Mouse (Mus musculus) limb, embryonic 11.5 days (tissue): ENCODE results near the gene Dpf3. TPM values are rescaled to one million over a fixed set of nuclear protein-coding genes. Genes with fewer than 3 reads are reported as not detected.

Experiments used
- ATAC-seq: fragments of 200-750 bp; cut with Nextera tagmentation; 2 replicates; pipeline ENCODE4 v1.8.0; 2017; ENCODE audit warnings: low read depth; ENCODE audit not compliant: insufficient number of reproducible peaks, low FRiP score, low TSS enrichment
- DNase-seq: peaks from one replicate; pipeline ENCODE4 v3.0.0-alpha.2; 2015; ENCODE audit warnings: low spot score
- H3K27ac ChIP-seq: fragments of 300-500 bp; sonication (generic); replicated peaks from 2 replicates; pipeline ENCODE4 v1.5.1; 2014; ENCODE audit warnings: low read depth, mild to moderate bottlenecking, low read length
- H3K27me3 ChIP-seq: fragments of 300-500 bp; sonication (generic); 2 replicates; pipeline ENCODE4 v1.6.1; 2014; ENCODE audit warnings: mild to moderate bottlenecking, low read length, mixed read lengths; ENCODE audit not compliant: control insufficient read depth, insufficient read depth
- H3K36me3 ChIP-seq: fragments of 300-500 bp; sonication (generic); 2 replicates; pipeline ENCODE4 v1.6.1; 2014; ENCODE audit warnings: mild to moderate bottlenecking, low read length, moderate library complexity, mixed read lengths; ENCODE audit not compliant: control insufficient read depth, insufficient read depth
- H3K4me1 ChIP-seq: fragments of 300-500 bp; sonication (generic); 2 replicates; pipeline ENCODE4 v1.6.1; 2014; ENCODE audit warnings: low read length, mixed read lengths; ENCODE audit not compliant: control insufficient read depth, insufficient read depth
- H3K4me2 ChIP-seq: fragments of 300-500 bp; sonication (generic); 2 replicates; pipeline ENCODE4 v1.6.1; 2014; ENCODE audit warnings: low read depth, mild to moderate bottlenecking, moderate library complexity; ENCODE audit not compliant: severe bottlenecking
- H3K4me3 ChIP-seq: fragments of 300-500 bp; sonication (generic); 2 replicates; pipeline ENCODE4 v1.5.1; 2014; ENCODE audit warnings: low read depth, low read length
- H3K9ac ChIP-seq: fragments of 300-500 bp; sonication (generic); 2 replicates; pipeline ENCODE4 v1.6.1; 2014; ENCODE audit warnings: mild to moderate bottlenecking, low read length
- H3K9me3 ChIP-seq: fragments of 300-500 bp; sonication (generic); 2 replicates; pipeline ENCODE4 v1.6.1; 2016; ENCODE audit warnings: low read length; ENCODE audit not compliant: control insufficient read depth
- WGBS: fragments of 180-500 bp; shearing (Covaris S2); extraction: QIAGEN DNeasy Blood & Tissue Kit; methylation state at CpG from one replicate; pipeline ENCODE4 v1.1.7; 2014; 5-methylcytosine and 5-hydroxymethylcytosine counted together
- polyA plus RNA-seq: library from polyadenylated mRNA; unstranded; fragments of >200 nt; fragmentation: Nextera tagmentation; extraction: Ambion mirVana; gene quantifications from 2 replicates; pipeline ENCODE4 v1.2.1, GENCODE M21; 2014

Dpf3 gene
- polyA plus RNA-seq, 1 experiment from 2014 or later, result 3.6 TPM

DNA sequence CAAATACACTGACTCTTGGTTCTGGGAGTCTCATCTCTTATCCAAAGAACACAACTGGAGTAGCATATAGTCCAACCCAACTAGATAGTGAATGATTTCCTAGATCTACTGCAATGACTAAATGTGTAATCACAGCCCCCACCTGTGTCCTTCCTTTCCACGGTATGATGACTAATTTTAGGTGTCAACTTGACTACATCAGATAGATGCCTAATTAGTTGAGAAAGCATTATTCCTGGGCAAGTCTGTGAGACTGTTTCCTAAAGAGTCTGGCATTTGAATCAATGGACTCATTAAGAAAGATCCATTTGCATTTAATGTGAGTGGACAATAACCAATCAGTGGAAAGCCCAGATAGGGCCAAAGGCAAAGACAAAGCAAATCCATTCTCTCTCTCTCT, 307.7 kb downstream of the Dpf3 start:
- Histone ChIP-seq H3K4me2 (no peak overlapping the region), H3K27ac (no peak overlapping the region), H3K36me3 (no peaks in the 10 kb centered on the region), H3K27me3 (no peaks in the 10 kb centered on the region), H3K4me1 (no peaks in the 10 kb centered on the region), H3K9me3 (no peaks in the 10 kb centered on the region), H3K9ac (no peak overlapping the region), H3K4me3 (no peak overlapping the region)
- ATAC-seq, result no peak
- 78% methylated on average over 1 of the region's 1 CpGs for WGBS
- no peak for DNase-seq

DNA sequence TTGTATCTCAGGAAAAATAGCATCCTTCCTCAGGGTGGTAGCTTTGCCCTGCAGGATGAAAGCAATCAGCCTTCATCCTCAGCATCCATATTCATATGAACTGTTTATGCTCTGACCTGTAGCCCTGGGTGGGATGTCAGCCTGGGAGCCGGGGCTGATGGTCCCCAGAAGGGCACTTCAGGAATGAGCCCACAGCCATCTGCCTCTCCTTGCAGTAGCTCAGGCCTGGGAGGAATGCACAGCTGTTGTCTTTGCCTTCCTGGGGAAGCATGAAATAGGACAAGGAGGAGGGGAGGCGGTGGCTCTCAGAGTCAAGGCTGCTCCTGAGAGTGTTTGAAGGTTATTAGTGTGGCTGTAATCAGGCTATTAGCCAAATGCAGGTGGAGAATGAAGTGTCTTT, 308.7 kb downstream of the Dpf3 start:
- Histone ChIP-seq H3K27ac (no peak overlapping the region), H3K27me3 (no peaks in the 10 kb centered on the region), H3K9me3 (no peaks in the 10 kb centered on the region), H3K36me3 (no peaks in the 10 kb centered on the region), H3K4me3 (no peak overlapping the region), H3K9ac (no peak overlapping the region), H3K4me2 (no peak overlapping the region), H3K4me1 (no peaks in the 10 kb centered on the region)
- WGBS, result 57% methylated on average over 2 of the region's 2 CpGs
- DNase-seq (no peak), ATAC-seq (no peak)

DNA sequence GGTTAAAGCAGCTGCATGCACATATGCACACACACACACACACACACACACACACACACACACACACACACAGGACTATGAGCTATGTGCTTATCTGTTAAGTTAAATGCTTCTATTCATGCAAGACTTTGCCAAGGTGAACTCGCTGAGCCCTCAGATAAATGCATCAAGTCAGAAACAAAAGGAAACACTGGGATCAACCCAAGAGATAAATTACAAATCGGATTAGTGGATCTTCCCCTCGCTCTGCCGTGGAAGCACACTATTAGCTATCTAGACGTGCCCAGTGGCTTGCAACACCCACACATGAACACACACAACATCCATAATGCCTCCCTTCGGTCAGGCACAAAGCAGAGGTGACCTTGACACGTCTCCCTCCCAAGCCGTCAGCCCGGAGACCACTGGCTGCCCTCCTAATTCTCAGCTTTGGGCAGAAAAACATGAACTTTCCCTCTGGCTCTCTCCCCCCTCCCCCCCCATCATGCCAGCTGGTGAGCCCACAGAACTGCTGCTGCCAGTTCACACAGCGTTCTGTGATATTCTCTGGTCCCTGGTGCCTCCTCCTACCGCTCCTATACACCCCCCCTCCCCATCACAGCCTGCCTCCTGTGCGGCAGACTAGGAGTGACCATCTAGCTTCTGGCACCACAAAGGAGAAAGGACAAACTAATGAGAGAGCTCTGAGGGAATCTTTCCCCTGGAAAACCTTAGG, 317.9 kb downstream of the Dpf3 start:
- no peak overlapping the region for H3K4me2 ChIP-seq
- DNase-seq (no peak), ATAC-seq (no peak)
- no peaks in the 10 kb centered on the region for H3K27me3 ChIP-seq
- H3K4me3 ChIP-seq, result no peak overlapping the region
- no peak overlapping the region for H3K27ac ChIP-seq
- 74% methylated on average over 12 of the region's 12 CpGs for WGBS
- no peaks in the 10 kb centered on the region for H3K36me3 ChIP-seq
- H3K9me3 ChIP-seq, result no peaks in the 10 kb centered on the region
- H3K4me1 ChIP-seq, result no peaks in the 10 kb centered on the region
- H3K9ac ChIP-seq, result no peak overlapping the region

DNA sequence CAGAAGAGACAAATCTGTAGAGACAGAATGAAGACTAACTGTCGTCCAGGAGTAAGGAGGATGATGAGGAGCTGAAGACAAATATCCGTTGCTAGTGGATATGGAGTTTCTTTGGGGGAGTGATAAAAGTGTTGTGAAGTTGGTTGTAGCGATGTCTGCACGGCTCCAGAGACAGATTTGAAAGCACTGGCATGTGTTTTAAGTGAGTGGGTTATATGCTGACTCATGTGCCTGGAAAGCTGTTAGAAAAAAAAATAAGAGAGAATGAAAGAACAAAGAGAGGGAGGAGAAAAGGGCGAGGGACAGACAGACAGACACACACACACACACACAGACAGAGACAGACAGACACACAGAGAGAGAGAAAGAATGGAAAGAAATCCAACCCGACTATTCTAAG, 319.2 kb downstream of the Dpf3 start:
- no peak overlapping the region for H3K27ac ChIP-seq
- no peak for DNase-seq
- no peaks in the 10 kb centered on the region for H3K27me3 ChIP-seq
- H3K9me3 ChIP-seq, result no peaks in the 10 kb centered on the region
- H3K9ac ChIP-seq, result no peak overlapping the region
- no peaks in the 10 kb centered on the region for H3K4me1 ChIP-seq
- no peaks in the 10 kb centered on the region for H3K36me3 ChIP-seq
- 86% methylated on average over 6 of the region's 6 CpGs for WGBS
- no peak for ATAC-seq
- H3K4me2 ChIP-seq, result no peak overlapping the region
- H3K4me3 ChIP-seq, result no peak overlapping the region

DNA sequence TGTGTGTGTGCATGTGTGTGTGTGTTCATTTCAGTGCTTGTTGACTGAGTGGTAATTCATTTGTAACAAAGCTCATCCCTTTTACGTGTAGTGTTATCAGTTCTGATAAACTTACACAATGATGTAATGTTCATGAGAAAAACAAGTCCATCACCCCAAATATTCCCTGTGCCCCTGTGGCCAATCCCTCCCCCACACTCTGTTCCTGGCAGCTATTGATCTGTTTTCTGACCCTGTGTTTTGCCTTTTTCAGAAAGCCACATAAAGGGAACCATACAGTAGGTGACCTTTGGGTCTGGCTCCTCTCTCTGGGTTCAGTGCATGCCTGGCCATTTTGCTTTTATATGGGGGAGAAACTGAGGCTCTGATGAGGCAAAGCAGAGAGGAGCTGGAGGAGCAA, 322.5 kb downstream of the Dpf3 start:
- no peak overlapping the region for H3K4me3 ChIP-seq
- no peaks in the 10 kb centered on the region for H3K27me3 ChIP-seq
- 88% methylated on average over 1 of the region's 1 CpGs for WGBS
- H3K36me3 ChIP-seq, result no peaks in the 10 kb centered on the region
- no peak overlapping the region for H3K27ac ChIP-seq
- DNase-seq, result no peak
- H3K9me3 ChIP-seq, result no peaks in the 10 kb centered on the region
- H3K4me1 ChIP-seq, result no peaks in the 10 kb centered on the region
- H3K4me2 ChIP-seq, result no peak overlapping the region
- no peak overlapping the region for H3K9ac ChIP-seq
- ATAC-seq, result no peak

Other genes with a start within 250 kb of the Dpf3 start
- gene Dcaf4, start 32.8 kb upstream of the Dpf3 start, polyA plus RNA-seq, result 28.1 and 31.7 TPM in 2 replicates
- 16.2 and 19.0 TPM in 2 replicates for gene Zfyve1, start 109.5 kb upstream of the Dpf3 start, polyA plus RNA-seq
- gene Rbm25, start 143.5 kb upstream of the Dpf3 start, polyA plus RNA-seq, result 279 and 308 TPM in 2 replicates
- gene Psen1, start 200.4 kb upstream of the Dpf3 start, polyA plus RNA-seq, result 68.0 and 71.2 TPM in 2 replicates